Mouse (Mus musculus) splenic B cell, adult 2 months (primary cell): ENCODE results near the gene Prkar1b.

Experiments
- DNase-seq: peaks from one replicate; pipeline ENCODE4 v3.0.0-alpha.2; 2011; ENCODE audit warnings: low read depth, low spot score
- H3K27me3 ChIP-seq: 2 replicates; pipeline ENCODE4 v1.6.1; 2012; ENCODE audit warnings: mild to moderate bottlenecking, low read length, moderate library complexity, mixed read lengths; ENCODE audit not compliant: control insufficient read depth, poor library complexity, insufficient read depth, severe bottlenecking
- H3K36me3 ChIP-seq: 2 replicates; pipeline ENCODE4 v1.6.1; 2012; ENCODE audit warnings: mild to moderate bottlenecking, low read length, moderate library complexity, mixed read lengths; ENCODE audit not compliant: control insufficient read depth, poor library complexity, insufficient read depth, severe bottlenecking

The Prkar1b gene

DNA sequence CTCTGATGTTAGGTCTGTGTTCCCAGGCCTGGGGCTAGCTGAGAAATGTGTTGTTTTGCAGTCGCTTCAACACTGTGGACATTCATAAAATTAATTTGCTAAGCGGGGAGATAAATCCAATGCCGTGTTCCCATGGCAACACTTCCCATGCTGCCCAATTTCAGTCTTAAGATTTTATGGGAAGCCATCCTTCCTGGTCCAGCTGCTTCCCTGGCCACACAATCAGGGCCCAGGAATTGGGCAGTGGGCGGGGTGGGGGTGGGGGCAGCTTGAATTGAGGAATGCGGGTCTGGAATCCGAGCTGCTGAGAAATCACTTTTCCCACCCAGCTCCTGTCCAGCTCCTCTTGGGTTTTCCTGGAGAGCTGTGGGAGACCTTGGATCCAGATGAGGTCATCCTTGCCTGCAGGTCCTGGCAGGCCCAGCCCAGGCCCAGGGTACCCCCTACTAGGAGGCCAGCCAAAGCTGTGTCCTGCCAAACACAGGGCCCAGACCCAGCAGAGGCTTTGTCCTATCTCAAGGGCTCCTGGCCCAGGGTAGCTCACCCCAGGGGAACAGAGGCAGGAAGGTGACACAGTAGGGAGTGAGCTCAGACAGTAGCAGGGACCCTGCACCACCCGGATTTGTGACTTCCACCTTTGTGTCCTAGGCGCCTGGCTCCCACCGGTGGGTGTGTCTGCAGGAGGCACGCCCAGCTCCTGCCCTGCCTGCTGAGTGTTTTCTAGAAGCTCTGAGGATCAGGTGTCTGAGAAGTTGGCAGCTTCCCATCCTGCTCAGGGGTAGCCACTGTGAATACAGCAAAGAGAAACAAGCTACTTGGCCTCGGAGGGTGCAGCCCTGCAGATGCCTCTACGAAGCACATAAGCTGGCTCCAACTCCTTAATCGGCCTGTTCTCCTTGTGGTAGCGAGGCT is 116.1 kb downstream of the Prkar1b start:
- no peak for DNase-seq
- Histone ChIP-seq H3K36me3 (no peaks in the 10 kb centered on the region), H3K27me3 (no peaks in the 10 kb centered on the region)

DNA sequence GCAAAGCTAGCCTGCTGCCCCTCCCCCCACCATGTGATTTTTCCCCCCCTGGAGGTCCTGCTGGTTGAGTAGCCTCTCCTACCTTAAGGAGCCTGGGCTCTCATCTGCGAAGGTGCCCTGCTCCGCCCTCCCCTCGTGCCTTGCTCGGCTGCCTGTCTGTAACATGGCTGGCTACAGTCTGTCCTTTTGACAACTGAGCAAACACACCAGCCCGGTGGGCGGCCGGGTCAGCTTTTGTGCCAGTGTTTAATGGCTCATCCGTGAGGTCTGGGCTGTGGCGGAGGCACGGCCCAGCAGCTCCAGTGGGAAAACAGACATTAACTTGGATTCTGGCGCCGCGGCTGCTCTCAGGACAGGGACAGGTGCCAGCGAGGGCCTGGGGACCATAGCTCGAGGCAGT is 122.2 kb downstream of the Prkar1b start:
- no peaks in the 10 kb centered on the region for H3K27me3 ChIP-seq
- H3K36me3 ChIP-seq: no peaks in the 10 kb centered on the region
- DNase-seq: no peak

DNA sequence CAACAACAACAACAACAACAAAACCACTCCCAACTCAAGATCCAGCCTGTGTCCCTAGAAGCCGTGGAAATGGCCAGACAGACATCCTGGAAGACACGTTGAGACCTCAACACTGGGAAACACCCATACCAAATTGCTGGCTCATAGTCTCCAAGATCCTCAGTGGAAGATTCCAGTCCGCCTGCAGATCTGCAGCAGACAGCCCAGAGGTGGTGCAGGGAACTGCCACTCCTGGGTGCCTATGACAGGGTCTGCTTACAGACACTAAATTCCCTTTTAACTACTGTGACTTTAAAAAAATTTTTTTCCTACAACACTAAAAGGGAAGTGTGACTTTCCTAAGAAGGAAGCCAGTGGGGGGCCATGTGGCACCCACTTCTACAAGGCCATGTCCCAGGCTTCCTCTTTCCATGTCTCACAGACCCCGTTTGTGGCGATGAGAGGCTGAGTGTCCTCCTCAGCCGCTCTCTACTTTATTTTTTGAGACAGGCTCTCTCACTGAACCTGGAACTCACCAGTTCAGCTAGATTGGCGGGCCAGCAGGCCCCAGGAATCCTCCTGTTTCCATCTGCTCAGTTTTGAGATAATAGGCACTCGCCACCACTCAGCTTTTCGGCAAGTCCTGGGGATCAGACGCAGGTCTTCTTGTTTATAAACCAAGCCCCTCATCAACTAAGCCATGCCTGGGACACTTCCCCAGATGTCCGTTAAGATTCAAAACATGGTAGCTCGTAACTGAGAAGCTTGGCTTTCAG is 125.3 kb downstream of the Prkar1b start:
- H3K36me3 ChIP-seq: no peaks in the 10 kb centered on the region
- no peaks in the 10 kb centered on the region for H3K27me3 ChIP-seq
- DNase-seq: no peak

- DNase-seq: no peak
- H3K36me3 ChIP-seq: no peaks in the 10 kb centered on the region
- H3K27me3 ChIP-seq: no peaks in the 10 kb centered on the region
Observed at GRCm38 (mm10) chr5:139020595-139020994, 129.2 kb downstream of the Prkar1b start.

- no peak for DNase-seq
Observed at GRCm38 (mm10) chr5:139017371-139018124, 132.3 kb downstream of the Prkar1b start.

DNA sequence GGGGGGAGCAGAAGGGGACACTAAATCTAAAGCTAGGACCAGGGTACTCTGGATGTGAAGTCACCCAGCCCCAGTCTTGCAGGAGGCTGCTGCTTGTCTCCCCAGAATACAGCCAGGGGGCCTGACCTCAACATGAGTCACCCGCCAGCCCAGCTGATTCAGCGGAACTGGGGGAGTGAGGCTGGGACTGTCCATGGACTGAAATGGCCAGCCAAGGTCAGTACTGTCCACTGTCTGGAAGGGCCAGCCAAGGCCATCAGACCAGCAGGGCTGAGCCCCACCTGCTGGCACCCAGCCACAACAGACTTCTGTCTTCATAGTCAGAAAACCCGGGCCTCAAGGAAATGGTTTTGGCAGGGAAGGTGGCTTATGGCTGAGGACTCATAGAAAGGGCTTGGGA is 134.7 kb downstream of the Prkar1b start:
- no peaks in the 10 kb centered on the region for H3K36me3 ChIP-seq
- DNase-seq: no peak
- no peaks in the 10 kb centered on the region for H3K27me3 ChIP-seq

More at GRCm38 (mm10) chr5:139017371-139018124, 132.3 kb downstream of the Prkar1b start:
- no peaks in the 10 kb centered on the region for H3K27me3 ChIP-seq
- no peaks in the 10 kb centered on the region for H3K36me3 ChIP-seq

DNA sequence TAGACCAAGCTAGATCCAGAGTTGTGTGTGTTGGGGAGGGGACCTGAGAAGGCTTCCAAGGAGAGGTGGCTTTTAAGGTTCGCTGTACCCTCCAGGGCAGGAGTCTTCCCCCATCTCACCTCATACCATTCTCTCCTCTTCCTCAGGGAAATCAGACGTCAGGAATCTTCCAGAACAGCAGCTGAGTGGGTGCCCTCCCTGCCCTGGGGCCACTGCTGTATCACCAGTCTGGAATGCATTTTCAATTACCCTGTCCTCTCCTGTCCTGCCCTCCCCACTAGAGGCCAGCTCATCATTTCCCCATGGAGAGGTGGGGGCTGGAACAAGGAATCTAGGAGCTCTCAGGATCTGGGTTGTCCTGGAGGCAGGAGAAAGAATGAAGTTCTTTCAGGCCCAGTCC is 139.2 kb downstream of the Prkar1b start:
- no peaks in the 10 kb centered on the region for H3K36me3 ChIP-seq
- no peak for DNase-seq

GRCm38 (mm10) chr5:139007141-139007775 is 142.5 kb downstream of the Prkar1b start:
- Histone ChIP-seq H3K36me3 (no peaks in the 10 kb centered on the region), H3K27me3 (no peaks in the 10 kb centered on the region)
- DNase-seq: no peak

More for the DNA sequence above, 139.2 kb downstream of the Prkar1b start:
- no peaks in the 10 kb centered on the region for H3K27me3 ChIP-seq

DNA sequence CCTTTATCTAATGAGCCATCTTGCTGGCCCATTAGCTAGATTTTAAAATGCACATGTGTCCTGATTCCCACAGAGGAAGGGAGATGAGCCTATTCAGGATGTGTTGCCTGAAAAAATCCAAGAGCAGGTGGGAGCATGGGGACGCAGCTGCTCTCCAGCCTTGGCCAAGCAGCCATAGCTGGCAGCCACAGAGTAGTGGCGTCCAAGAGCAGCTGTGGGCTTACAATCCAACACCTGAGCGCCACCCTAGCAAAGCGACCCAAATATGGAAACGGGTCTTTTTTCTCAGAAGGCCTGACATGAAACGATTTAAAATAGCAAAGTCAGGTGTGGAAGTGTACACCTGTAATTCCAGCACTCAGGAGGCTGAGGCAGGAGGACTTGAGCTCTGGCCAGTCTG is 145.2 kb downstream of the Prkar1b start:
- DNase-seq: no peak
- H3K27me3 ChIP-seq: no peaks in the 10 kb centered on the region

DNA sequence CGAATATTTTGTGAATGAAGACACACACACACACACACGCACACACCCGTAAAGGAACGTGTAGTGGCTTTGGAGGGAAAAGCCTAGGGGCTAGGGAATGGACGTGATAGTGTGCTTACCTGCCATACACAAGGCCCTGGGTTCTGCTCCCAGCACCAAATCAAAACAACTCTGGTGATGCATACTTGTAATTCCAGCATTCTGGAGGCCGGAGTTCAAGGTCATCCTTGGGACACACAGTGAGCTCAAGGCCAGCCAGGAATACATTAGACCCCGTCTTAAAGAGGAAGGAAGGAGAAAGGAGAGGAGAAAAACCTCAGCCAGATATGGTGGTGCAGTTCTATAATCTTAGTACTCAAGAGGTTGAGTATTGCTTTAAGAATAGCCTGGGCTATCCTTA is 150.1 kb downstream of the Prkar1b start:
- Histone ChIP-seq H3K36me3 (no peaks in the 10 kb centered on the region), H3K27me3 (peaks cover 2% of the 10 kb centered on the region; the same call in 1 of the 2 replicates)
- DNase-seq: no peak

More for the DNA sequence above, 145.2 kb downstream of the Prkar1b start:
- H3K36me3 ChIP-seq: no peaks in the 10 kb centered on the region

- Histone ChIP-seq H3K27me3 (peaks cover 2% of the 10 kb centered on the region; the same call in 1 of the 2 replicates), H3K36me3 (no peaks in the 10 kb centered on the region)
- DNase-seq: no peak
Observed at GRCm38 (mm10) chr5:138997936-138998580, 151.7 kb downstream of the Prkar1b start.

- H3K27me3 ChIP-seq: peaks cover 6% of the 10 kb centered on the region
- H3K36me3 ChIP-seq: no peaks in the 10 kb centered on the region
- peak; percentile 11 for DNase-seq
Observed at GRCm38 (mm10) chr5:138997171-138997788, 152.5 kb downstream of the Prkar1b start, which contains the start of gene Pdgfa. Gene Pdgfa, minus strand, starts transcription at chr5:138997370.

GRCm38 (mm10) chr5:138996322-138997073 is 153.3 kb downstream of the Prkar1b start:
- H3K27me3 ChIP-seq: peaks cover 6% of the 10 kb centered on the region
- no peak for DNase-seq

More at GRCm38 (mm10) chr5:138996322-138997073, 153.3 kb downstream of the Prkar1b start:
- H3K36me3 ChIP-seq: no peaks in the 10 kb centered on the region
